Mouse (Mus musculus) c-Kit-negative CD71-positive TER-119-positive erythroid progenitor cells, embryonic 14.5 days (primary cell): ENCODE measurements around the gene BC051019.

ENCODE experiments used
- DNase-seq: peaks from one replicate; pipeline ENCODE4 v3.0.0-alpha.2; 2013; ENCODE audit warnings: low read depth, low spot score

The BC051019 gene

DNA sequence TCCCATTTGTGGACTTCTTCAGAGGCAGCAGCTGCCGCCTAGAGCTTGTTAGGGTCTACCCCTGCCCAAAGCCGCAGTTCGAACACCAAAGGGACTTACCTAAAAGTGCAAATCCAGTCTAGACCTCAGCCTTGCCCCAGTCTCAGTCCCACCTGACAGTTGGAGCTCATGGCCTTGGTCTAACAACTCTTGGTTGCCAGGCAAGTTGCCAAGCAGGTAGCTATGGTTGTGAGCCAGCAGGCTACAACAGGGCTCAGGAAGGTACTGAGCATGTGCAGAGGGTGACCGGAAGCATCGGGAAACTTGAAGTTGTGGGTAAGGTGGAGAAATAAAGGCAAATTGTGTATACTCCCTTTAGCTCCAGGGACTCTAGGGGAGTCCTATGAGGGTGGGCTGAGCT lies at the start of gene BC051019:
Gene BC051019 (minus strand): TSS at position 154 of the 400 bp plus-strand sequence.
- no peak for DNase-seq

DNA sequence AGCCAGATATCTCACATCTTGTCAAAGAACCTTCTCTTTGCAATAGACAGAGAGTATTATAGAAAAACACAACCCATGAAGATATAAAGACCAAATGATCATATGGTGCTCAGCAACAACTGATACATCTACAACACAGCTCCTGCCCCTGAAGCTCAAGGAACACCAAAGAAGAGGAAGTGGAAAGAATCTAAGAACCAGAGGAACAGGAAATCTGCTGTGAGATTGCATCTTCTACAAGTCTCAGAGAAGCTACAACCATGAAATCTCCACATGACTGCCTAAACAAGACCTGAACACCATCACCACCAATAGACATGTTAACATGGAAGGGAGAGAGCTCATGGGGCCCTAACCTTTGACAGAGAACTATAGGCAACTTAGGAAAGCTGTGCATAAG lies 48.6 kb upstream of the BC051019 start:
- no peak for DNase-seq

DNA sequence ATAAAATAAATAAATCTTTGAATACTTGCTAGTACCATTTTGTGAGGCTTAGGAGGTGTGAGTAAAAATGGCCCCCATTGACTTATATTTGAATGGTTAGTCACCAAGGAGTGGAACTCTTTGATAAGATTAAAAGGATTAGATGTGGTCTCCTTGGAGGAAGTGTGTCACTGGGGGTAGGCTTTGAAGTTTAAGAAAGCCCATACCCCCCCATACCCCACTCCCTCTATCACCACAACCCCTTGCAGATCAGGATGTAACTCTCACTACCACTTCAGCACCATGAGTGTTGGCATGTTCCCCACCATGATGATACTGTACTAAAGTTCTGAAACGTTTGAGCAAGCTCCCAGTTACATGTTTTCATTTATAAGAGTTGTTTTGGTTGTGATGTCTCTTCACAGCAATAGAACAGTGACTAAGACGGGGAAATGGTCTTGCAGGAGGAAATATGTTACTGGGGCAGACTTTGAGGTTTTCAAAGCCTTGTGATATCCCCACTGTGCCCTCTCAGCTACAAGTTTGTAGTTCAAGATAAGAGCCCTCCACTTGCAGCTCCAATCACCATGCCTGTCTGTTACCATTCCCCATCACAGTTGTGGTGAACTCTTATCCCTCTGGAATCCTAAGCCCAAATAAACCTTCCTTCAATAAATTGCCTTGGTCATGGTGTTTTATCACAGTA lies 45.2 kb upstream of the BC051019 start:
- no peak for DNase-seq

DNA sequence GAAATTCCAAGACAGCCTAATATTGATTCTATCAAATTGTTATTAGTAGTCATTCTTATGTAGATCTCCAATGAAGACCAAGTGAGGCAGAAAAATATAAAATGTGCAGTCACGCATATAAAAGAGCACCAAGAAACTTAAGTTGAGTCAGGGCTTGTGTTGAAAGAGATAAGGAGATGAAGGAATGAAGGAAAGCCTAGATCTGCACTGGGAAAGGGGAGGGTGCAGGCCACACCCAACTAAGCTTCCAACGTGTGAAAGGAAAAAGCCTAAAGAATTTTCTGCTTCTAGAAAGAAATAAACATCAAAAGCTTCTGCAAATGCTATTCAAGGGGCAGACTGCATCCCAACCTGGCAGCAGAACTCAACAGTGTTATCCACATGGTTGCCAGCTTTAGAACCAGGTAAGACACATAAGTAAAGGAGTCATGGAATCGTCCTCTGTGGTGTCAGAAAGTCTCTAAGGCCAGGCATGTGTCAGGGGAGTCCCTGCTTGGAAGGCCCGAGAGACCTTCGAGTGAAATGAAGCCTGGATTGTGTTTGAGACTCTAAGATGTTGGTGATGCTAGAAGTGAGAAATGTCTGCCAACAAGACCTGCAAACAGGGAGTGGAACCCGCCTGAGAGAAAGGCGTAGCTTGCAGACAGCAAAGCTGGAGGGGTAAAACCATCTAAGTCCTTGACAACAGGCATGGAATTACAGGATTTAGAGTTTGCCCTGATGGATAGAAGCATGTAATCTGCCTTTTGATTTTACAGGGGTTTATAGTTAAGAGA lies 44.1 kb upstream of the BC051019 start:
- DNase-seq = peak; percentile 46

DNA sequence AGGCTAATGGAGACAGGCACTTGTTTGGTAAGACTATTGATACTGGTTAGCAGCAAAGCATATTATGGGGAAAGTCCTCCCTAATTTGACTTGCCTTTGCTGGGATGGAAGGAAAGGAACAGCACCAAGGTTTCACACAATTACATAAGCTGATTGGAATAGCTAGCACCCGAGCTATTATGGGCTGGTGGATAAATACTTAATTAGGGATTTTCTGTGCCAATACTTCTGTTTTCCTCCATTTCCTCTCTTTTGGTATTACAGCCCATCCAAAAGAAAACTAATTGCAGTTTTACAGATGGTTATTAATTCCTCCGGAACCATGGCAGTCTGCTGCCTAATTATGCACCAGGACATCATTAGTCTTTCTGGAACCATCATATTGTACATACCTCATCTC lies 40.4 kb upstream of the BC051019 start:
- DNase-seq = no peak

DNA sequence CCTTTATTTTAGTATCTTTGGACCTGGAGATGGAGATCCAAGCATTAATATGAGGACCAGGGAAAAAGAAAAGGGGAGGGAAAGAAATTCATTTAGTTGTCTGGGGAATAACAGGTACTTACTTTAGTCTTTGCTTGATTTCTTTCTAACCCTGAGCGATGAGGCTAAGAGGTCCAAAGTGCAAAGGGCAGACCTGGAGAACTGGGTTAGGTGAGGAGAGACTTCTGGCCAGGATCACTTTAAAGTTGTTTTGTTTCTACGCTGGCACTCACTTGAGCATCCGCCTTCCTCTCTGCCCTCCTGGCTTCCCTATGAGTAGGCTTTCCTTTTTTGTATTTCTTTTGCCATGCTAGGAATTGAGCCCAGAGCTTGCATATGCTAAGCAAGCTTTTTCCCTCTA lies 32.6 kb upstream of the BC051019 start:
- DNase-seq = no peak

DNA sequence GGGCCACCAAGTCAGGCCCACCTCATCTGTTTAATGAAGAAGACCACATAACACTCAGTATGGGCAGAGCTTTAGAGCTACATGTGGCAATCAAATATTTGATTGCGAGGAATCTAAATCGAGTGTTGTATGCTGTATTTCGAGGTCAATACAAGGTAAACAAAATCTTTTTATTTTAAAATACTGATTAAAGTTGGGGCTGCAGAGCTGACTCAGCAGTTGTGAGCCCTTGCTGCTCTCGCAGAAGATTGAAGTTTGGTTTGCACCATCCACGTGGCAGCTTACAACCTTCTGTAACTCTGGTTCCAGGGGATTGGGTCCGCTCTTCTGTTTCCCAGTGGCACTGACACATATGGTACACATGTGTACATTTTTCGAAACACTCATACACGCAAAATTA lies 30.4 kb upstream of the BC051019 start:
- no peak for DNase-seq

DNA sequence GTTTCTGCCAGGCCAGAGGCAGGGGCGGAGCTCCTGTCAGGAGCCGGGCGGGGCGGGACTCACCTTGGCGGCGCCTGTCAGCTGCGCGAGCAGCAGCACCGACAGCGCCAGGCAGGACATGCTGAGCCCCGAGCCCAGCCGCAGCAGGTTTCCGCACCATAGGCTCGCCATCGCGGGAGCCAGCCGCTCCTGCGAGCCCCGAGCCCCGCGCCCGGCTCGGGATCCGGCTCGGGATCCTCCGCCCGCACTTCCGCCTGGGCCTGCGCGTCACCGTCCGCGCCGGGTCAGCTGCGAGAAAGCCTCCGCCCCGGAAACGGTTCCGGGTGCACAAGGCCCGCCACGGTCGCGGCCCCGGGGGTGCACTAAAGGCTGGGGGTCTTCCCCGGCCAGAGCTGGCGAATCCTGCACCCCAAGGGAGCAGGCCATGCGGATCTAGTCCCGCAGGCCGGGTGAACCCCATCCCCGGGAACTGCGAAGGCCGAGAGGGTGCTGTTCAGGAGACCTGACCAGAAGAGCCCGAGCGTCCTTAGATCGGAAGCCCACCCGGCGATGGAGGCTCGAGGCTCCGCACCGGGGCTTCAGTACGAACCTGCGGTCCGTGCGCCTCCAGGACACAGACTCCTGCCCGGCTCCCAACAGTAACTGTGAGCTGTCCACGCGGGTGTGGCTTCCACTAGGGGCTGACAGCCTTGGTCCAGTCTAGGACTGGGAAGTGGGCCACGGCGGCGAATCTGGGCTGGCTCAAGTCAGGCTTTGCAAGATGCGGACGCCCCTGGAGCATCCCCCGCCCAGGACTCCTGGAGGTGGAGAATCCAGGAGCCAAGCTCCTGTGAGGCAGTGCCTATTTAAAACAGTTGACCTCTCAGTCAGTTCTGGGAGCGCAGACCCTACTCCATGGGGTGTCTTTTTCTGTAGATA lies 28.6 kb upstream of the BC051019 start, which contains the start of gene Tmem9b:
Gene Tmem9b (minus strand): TSS at position 868 of the 918 bp plus-strand sequence.
- peak; percentile 62 for DNase-seq

DNA sequence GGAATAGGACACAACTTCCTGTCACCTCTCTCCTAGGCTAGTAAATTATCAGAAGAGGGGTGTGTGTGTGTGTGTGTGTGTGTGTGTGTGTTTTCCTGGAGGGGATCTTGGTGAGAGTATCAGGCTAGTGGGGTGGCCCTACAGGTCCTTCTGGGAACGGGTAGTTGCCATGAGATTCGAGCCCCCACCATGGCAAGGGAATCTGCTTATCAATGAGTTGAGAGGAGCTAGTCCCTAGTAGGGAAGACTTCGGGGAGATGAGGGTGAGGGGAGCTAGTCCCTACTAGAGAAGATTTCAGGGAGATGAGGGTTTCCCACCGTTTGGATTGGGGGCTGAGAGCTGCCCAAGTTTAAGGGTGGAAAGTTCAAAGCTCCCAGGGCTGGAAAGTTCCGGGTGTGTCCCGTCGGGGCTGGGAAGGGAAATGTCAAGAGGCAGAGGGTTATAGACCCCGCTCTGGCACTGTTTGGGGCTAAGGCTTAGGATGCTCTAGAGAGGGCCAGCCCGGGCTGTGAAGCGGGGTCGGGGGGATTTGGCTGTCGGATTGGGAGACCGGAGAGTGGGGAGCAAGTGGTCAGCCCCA lies 27.9 kb upstream of the BC051019 start:
- DNase-seq = peak; percentile 28

DNA sequence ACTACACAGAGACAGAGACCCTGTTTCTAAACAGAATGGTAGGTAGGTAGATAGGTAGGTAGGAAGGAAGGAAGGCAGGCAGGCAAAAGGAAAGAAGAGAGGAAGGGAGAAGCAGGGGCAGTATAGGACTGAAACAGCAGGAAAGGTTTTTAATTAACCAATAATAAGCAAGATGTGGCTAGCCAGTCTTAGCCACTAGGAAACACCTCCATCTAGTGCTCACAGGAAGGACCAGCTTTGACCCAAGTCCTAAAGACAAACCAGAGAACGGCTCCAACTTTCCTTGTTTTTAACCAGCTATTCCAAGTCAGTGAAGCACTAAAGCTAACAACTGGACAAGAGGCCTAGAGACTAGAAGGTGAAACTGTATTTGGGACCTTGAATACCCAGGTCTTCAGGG lies 24.1 kb upstream of the BC051019 start:
- DNase-seq = no peak

DNA sequence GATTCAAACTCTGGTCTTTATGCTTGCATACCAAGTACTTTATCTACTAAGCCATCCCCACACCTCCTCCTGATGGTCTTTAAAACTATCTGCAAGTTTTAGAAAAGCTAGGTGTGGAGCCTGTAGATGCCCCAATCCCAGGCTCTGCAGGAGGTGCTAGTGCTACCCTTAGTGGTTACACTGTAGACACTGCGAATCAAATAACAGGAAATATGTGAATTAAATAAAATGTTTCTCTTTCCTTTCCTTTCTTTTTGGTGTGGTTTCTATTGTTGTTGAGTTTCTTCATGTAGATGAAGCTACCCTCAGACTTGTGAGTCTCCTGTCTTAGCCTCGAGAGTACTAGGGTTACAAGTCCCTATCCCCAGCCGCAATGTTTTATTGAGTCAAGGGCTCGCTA lies 18.1 kb upstream of the BC051019 start:
- DNase-seq = no peak

DNA sequence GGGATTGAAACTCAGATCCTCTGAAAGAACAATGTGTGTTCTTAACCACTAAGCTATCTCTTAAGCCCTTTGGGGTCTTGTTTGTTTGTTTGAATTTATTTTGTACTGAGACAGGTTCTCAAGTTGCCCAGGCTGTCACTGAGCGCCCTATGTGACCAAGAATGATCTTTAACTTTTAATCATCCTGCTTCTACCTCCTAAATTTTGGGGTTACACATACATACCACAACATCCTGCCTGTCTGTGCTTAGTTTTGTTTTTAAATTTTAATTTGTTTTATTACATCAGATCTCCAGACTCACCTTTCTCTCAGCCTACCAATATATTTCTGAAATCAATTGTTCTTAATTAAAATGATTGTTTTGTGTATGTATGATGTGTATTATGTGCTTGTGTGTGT lies 17.4 kb upstream of the BC051019 start:
- no peak for DNase-seq

DNA sequence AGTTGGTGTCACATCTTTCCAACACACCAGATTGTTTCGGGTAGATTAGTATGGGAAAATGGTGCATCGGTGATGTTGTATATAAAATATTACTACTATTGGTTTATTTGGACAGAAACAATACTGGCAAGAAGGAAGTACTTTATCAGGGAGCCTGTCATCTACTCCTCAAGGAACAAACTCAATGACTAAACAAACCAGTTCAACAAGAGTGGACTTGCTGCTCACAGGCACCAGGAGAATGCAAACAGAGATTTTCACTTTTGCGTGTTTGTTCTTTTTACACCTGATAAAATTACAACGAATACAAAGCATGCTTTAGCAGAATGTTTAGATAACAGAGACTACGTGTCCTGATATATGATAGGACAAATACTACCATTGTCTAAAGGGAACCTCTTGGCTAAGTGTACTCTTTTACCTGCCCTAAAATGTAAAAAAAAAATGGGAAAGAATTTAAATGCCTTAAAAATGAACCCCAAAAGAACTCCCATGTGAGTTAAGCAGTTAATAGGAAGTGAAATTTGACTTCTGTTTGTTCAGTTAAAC lies 16.2 kb upstream of the BC051019 start:
- DNase-seq = no peak

DNA sequence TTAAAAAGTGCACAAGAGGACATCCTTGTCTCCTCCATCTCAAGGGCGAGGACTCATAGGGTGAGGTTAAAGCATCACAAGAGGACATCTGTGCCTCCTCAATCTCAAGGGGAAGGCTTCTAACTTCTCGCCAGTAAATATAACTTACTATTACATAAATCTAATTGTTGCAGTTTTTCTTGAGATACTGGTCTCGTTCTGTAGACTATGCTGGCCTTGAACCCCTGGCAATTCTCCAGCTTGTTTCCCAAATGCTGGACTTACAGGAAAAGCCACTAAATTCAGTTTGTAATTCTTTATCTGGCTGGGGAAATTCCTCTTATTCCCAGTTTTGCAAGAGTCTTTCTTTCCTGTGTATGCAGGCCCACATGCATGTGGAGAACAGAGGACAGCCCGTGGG lies 11.2 kb upstream of the BC051019 start:
- DNase-seq = no peak

DNA sequence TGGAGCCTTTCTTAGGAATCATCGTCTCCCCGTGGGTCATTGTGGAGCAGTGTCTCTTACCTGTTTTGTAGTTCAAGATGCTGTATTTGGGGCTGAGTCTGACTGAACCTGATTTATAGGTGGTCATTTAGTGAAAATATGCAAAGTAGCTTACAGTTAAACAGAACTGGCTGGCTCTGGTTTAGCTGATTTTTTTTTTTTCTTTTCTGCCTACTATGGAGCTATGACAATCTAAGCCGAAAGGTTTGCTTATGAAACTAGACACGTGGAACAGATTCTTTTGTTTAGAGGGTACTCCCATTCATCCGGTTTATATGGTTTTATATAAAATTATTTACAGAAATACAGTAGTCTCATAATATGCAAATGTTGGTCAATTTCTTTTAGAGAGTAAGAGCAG lies 8.0 kb upstream of the BC051019 start, which contains the start of gene Ascl3:
Gene Ascl3 (minus strand): TSS at position 101 of the 400 bp plus-strand sequence.
- DNase-seq = no peak

DNA sequence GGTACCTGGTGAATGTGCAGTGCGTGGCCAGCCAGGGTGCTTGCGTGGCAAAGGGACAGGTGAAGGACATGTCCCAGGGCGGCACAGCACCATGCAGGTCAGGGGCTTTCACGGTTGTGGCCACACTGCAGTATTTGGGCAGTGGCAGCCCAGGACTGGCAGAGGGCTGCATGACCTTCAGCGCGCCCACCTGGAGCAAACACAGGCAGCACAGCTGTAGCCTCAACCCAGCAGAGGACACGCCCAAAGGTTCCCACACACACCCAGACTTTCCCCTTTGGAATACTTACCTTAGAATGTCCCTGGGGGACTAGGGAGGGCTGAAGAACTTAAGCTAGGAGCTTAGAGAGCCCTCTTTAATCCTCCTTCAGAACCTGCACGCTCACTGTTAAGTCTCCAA lies 536 bp downstream of the BC051019 start:
- no peak for DNase-seq

DNA sequence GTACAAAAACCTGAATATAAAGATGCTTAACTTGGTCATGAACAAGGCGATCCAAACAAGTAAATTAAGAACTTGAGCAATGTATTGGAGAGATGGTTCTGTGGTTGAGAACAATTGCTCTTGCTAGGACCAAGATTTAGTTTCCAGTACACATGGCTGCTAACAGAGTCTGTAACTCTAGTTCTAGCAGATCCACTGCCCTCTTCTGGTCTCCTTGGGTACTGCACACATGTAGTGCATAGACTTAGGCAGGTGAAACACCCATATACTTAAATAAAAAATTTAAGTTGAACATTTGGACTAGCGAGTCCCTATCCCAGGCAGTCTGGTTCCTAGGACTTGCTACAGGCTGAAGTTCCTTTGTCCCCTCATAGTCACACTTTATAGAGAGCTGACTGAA lies 1.0 kb downstream of the BC051019 start:
- DNase-seq = peak; percentile 20

DNA sequence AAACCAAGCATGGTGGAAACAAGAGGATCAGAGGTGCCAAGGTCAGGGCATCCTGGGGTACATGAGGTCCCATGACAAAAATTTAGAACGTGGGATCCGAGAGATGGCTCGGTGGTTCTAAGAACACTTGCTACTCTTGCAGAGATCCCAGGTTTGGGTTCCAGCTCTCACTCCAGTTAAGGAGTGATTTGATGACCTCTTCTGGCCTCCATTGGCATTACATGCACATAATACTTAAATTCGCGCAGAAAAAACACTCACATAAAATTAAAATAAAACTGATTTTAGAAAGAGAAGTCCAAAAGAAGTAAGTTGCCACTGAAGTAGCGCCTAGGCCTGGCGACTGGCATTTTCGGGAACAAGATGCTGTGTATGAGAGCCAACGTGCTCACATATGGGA lies 4.4 kb downstream of the BC051019 start:
- DNase-seq = no peak

DNA sequence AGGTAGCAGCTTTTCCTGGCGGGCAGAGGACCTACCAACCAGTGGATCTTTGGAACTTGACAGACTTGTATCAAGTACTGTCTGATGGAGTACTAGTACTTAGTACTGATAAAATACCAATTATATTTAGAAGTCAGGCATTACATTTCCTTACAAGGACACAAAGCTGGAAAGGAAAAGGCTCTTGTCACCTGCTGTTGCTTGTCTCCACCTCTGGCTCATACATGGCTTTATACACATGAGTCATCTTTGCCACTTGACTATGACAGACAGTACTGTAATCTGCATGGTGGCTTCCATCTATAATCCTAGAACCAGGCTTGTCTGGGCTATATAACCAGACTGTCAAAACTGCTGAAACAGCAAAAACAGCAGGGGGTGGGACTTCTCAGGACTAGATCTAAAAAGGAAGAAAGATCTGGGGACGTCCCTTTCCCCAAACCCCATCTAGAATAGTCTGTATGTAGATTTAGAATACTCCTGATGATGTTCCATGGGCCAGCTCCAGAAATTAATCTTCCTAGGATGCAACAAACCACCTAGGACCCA lies 10.1 kb downstream of the BC051019 start:
- no peak for DNase-seq

DNA sequence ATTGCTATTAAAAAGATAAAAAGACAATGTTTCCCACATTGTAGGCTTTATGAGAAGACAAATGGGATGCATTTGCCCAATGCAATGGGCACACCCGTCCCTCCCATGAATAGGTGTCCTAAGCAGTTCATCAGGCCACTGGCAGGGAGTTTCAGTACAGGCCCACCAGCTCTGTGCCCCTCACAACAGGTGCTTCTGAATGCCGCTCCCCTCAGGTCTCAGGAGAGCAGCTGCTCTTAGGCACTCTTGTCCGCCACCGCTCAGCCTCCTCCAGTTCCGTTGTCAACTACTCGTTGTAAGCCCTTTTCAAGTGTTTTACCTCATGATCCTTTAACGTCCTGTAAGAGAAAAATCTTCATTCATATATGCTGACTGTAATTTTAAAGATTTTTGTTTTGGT lies 11.5 kb downstream of the BC051019 start:
- no peak for DNase-seq

DNA sequence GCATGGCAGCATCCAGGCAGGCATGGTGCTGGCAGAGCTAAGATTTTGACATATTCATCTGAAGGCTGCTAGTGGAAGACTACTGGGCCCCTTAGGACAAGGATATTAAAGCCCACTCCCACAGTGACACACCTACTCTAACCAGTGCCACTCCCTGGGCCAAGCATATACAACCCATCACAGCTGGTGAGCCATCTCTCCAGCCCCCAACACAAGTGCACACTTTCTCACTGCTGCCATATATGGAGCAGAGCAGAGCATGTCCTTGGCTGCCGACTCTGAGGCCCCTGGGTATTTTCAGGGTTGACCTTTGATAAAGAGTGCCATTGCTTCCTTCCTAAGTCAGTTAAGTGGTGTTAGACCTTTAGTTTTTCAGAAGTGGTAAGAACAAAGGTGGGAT lies 13.6 kb downstream of the BC051019 start:
- DNase-seq = no peak
